22 mouse cellular contexts compared by ENCODE assay signal in the genomic region with DNA sequence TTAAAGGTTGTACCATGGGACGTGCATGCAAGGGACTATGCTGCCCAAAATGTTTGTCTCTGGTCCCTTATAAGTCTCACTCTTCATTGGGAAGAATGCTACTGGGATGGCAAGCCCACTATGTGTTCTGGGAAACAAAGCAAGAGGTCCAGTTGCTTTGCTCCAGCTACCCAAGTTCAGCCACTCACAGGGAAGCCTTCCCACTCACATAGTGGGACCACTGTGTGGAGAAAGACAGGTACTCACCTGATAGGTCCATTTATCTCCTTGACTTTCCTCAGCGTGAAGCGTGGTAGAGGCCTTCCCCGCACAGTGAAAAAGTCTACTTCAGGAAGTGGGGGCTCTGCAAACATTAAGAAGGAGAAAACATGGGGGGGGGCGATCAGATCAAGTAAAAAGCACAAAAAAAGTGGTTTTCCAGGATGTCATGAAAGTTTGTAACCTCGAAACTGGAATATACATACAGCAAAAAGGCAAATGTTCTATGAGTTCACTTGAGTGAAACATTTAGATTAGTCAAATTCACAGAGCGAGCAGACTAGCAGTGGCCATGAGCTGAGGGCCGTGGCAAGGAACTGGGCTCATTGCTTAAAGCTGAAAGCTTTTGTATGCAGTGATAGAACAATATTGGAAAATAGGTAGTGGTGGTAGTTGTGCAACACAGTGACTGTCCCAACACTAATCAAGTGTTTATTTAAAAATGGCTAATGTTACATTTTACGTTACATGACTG.
DNase-seq lines count a peak whose midpoint lies in the region; ATAC-seq and TF ChIP-seq lines count a peak whose summit lies in the region.
"Had no signal": no experiment of that assay in that cellular context is flagged by ENCODE, and none has a peak within 500 bp of the region (broad histone marks: within the 10 kb centered on the region; RNA-seq: fewer than 3 reads in every experiment).

No protein-coding gene starts in this region.

- no peak for TF ChIP-seq EP300 in liver, postnatal 0 days (IDR thresholded peaks at IDR 0.05; ENCODE audit: low read depth)

- peak; percentile 48 for DNase-seq in liver, adult 2 months (ENCODE audit: extremely low read depth, low read depth, low spot score)
- no peak for DNase-seq in liver, embryonic 11.5 days (ENCODE audit: low spot score)
- DNase-seq in urinary bladder, postnatal 4 days (ENCODE audit: low spot score in 2 of 2): peak; percentile 12 to 29
- DNase-seq in urinary bladder, adult 18-20 months (ENCODE audit: low spot score in 2 of 2): no peak
- no peak for DNase-seq in liver, postnatal 0 days
- DNase-seq in layer of hippocampus, postnatal 25 days (ENCODE audit: extremely low spot score in 1 of 2, low spot score in 1 of 2): no peak
- no peak for DNase-seq in adrenal gland, adult 8-10 months
- DNase-seq: adrenal gland, postnatal 14 days; cerebellum, adult 18-20 months; cerebellum, postnatal 25 days; embryo, embryonic 11 days; gastrocnemius, postnatal 10 days; kidney, adult 8-10 months; kidney, postnatal 4 days; layer of hippocampus, adult 9-11 months; lung, postnatal 10 days; right cerebral cortex, postnatal 14 days; thymus, adult 18-20 months had no signal

- no peak for TF ChIP-seq POLR2A in liver, adult 2 months (IDR thresholded peaks at IDR 0.05; ENCODE audit: extremely low read depth, insufficient read depth, low read length)

- no peak for ATAC-seq in liver, embryonic 11.5 days (replicated peaks; ENCODE audit: low FRiP score)
- no peak for ATAC-seq in liver, postnatal 0 days
- ATAC-seq: activated CD4-positive, CD25-positive, alpha-beta regulatory T cell, adult 4 months; midbrain, embryonic 13.5 days had no signal

- no peaks in the 10 kb centered on the region for H3K27me3 ChIP-seq in liver, adult 2 months (ENCODE audit: control insufficient read depth, insufficient read depth, low read length)
- H3K27me3 ChIP-seq in liver, embryonic 11.5 days (replicated peaks; ENCODE audit: control insufficient read depth, insufficient read depth, low read length): no peaks in the 10 kb centered on the region
- no peaks in the 10 kb centered on the region for H3K27me3 ChIP-seq in liver, postnatal 0 days (ENCODE audit: insufficient read depth, low read length)
- H3K27me3 ChIP-seq: hindbrain, embryonic 12.5 days; midbrain, embryonic 13.5 days had no signal

- peak overlapping the region; percentile 43 for H3K9ac ChIP-seq in liver, adult 2 months (ENCODE audit: low read depth, low read length)
- H3K9ac ChIP-seq in liver, embryonic 11.5 days (ENCODE audit: low read depth, low read length): no peak overlapping the region
- no peak overlapping the region for H3K9ac ChIP-seq in liver, postnatal 0 days (replicated peaks)
- H3K9ac ChIP-seq: hindbrain, embryonic 12.5 days; midbrain, embryonic 13.5 days had no signal

- 66% methylated on average over 9 of the region's 9 CpGs for WGBS in liver, adult 2 months
- 86% methylated on average over 9 of the region's 9 CpGs for WGBS in liver, embryonic 11.5 days
- 80% methylated on average over 9 of the region's 9 CpGs for WGBS in liver, postnatal 0 days (ENCODE audit: insufficient replicate concordance)

- H3K79me2 ChIP-seq in liver, adult 2 months (ENCODE audit: control insufficient read depth, insufficient read depth, low read length): no peaks in the 10 kb centered on the region

- H3K9me3 ChIP-seq in liver, embryonic 11.5 days (ENCODE audit: control insufficient read depth, low read length): no peaks in the 10 kb centered on the region
- H3K9me3 ChIP-seq in liver, postnatal 0 days (ENCODE audit: low read length): no peaks in the 10 kb centered on the region
- H3K9me3 ChIP-seq: hindbrain, embryonic 12.5 days; limb, embryonic 10.5 days; midbrain, embryonic 13.5 days had no signal

- H3K36me3 ChIP-seq in liver, adult 2 months (ENCODE audit: control insufficient read depth, insufficient read depth, low read length): no peaks in the 10 kb centered on the region
- H3K36me3 ChIP-seq in liver, embryonic 11.5 days (ENCODE audit: control insufficient read depth, insufficient read depth, low read length): peaks cover 3% of the 10 kb centered on the region; the same call in 1 of the 2 replicates
- peaks cover 7% of the 10 kb centered on the region for H3K36me3 ChIP-seq in liver, postnatal 0 days (replicated peaks; ENCODE audit: insufficient read depth, low read length)
- H3K36me3 ChIP-seq: hindbrain, embryonic 12.5 days; limb, embryonic 10.5 days; midbrain, embryonic 13.5 days had no signal

- peak overlapping the region; percentile 86 for H3K27ac ChIP-seq in liver, adult 2 months (replicated peaks; ENCODE audit: insufficient read depth, low read depth, low read length)
- H3K27ac ChIP-seq in liver, embryonic 11.5 days (ENCODE audit: low read depth, low read length): no peak overlapping the region
- H3K27ac ChIP-seq in liver, postnatal 0 days (ENCODE audit: low read depth): peak overlapping the region; percentile 98
- H3K27ac ChIP-seq: hindbrain, embryonic 12.5 days; midbrain, embryonic 13.5 days had no signal

- no peak overlapping the region for H3K4me2 ChIP-seq in liver, embryonic 11.5 days
- H3K4me2 ChIP-seq in liver, postnatal 0 days (ENCODE audit: low read depth, low read length): no peak overlapping the region
- H3K4me2 ChIP-seq: hindbrain, embryonic 12.5 days; midbrain, embryonic 13.5 days had no signal

- H3K4me1 ChIP-seq in liver, adult 2 months (ENCODE audit: control insufficient read depth, insufficient read depth, low read length): peaks cover 24% of the 10 kb centered on the region
- H3K4me1 ChIP-seq in liver, embryonic 11.5 days (replicated peaks; ENCODE audit: control insufficient read depth, insufficient read depth, low read length): peaks cover 15% of the 10 kb centered on the region
- H3K4me1 ChIP-seq in liver, postnatal 0 days (ENCODE audit: insufficient read depth): peaks cover 40% of the 10 kb centered on the region

- no peak overlapping the region for H3K4me3 ChIP-seq in liver, adult 2 months (ENCODE audit: insufficient read depth, low read depth, low read length)
- H3K4me3 ChIP-seq in liver, embryonic 11.5 days (ENCODE audit: low read depth, low read length): no peak overlapping the region
- H3K4me3 ChIP-seq in liver, postnatal 0 days (ENCODE audit: low read depth, low read length): no peak overlapping the region
- H3K4me3 ChIP-seq: hindbrain, embryonic 12.5 days; limb, embryonic 10.5 days; midbrain, embryonic 13.5 days had no signal

- no peak for TF ChIP-seq CTCF in liver, adult 2 months (IDR thresholded peaks at IDR 0.05; ENCODE audit: low read depth, low read length)
- no peak for TF ChIP-seq CTCF in liver, postnatal 0 days (IDR thresholded peaks at IDR 0.05; ENCODE audit: low read depth)

Comparison
In these comparisons a context has a peak if more than half of its experiments do, and no peak if none do; other contexts are left out.
1. DNase-seq: peak in liver, adult 2 months (single experiment) and urinary bladder, postnatal 4 days (2 of 2); none in liver, embryonic 11.5 days (single experiment), urinary bladder, adult 18-20 months (0 of 2), liver, postnatal 0 days (single experiment), layer of hippocampus, postnatal 25 days (0 of 2) and adrenal gland, adult 8-10 months (single experiment).